Mouse (Mus musculus): ENCODE results near the gene 2810459M11Rik. TPM values are rescaled to one million over a fixed set of nuclear protein-coding genes. Genes with fewer than 3 reads are reported as not detected.

Gene 2810459M11Rik
- not detected for total RNA-seq (2023)

GRCm38 (mm10) chr1:86045848-86046805 is at the start of gene 2810459M11Rik:
TSS of gene 2810459M11Rik (plus strand) at chr1:86045863.

GRCm38 (mm10) chr1:86016516-86016915 is 29.1 kb upstream of the 2810459M11Rik start, which contains the start of gene Spata3:
TSS of gene Spata3 (plus strand) at chr1:86016816.

GRCm38 (mm10) chr1:86064271-86064991 is 18.8 kb downstream of the 2810459M11Rik start, which contains the start of gene Psmd1:
TSS of gene Psmd1 (plus strand) at chr1:86064387.

Other genes with a start within 250 kb of the 2810459M11Rik start
- gene Itm2c, start 151.6 kb upstream of the 2810459M11Rik start, total RNA-seq (2023), result 100 to 1,000 TPM; 186 to 198 TPM
- gene 4933407L21Rik, start 117.4 kb upstream of the 2810459M11Rik start, total RNA-seq (2023), result under 1 TPM in 1 of 2 experiments, not detected in 1; 0.58 TPM
- under 1 TPM; 0.26 to 0.30 TPM for gene Gpr55, start 84.9 kb upstream of the 2810459M11Rik start, total RNA-seq (2023)
- gene Spata3, start 29.0 kb upstream of the 2810459M11Rik start, total RNA-seq (2023), result not detected
- 10 to 100 TPM; 42.7 to 45.2 TPM for gene Psmd1, start 18.5 kb downstream of the 2810459M11Rik start, total RNA-seq (2023)
- gene Htr2b, start 66.1 kb downstream of the 2810459M11Rik start, total RNA-seq (2023), result not detected
- gene Gm21972, start 87.8 kb downstream of the 2810459M11Rik start, total RNA-seq (2023), result not detected
- 1 to 10 TPM; 4.1 to 5.0 TPM for gene Armc9, start 108.9 kb downstream of the 2810459M11Rik start, total RNA-seq (2023)